Mouse (Mus musculus) kidney, postnatal 4 days (tissue): ENCODE data around the gene Plekhh3.
"Not testable (repeated sequence)": the region's sequence is repeated elsewhere in the genome, so short reads cannot be mapped to it uniquely, and the experiment has no call there.

ENCODE experiments used
- DNase-seq, 2 experiments: peaks; one replicate each; pipeline ENCODE4 v3.0.0; 2021; ENCODE audit warnings: mixed read lengths in 2 of 2

Plekhh3 gene

GRCm38 (mm10) chr11:101170354-101170810, 769 bp downstream of the Plekhh3 start, which contains the start of gene Cntnap1:
Cntnap1 (plus strand) TSS chr11:101170523.
- peak; percentile 74 to 83 for DNase-seq

DNA sequence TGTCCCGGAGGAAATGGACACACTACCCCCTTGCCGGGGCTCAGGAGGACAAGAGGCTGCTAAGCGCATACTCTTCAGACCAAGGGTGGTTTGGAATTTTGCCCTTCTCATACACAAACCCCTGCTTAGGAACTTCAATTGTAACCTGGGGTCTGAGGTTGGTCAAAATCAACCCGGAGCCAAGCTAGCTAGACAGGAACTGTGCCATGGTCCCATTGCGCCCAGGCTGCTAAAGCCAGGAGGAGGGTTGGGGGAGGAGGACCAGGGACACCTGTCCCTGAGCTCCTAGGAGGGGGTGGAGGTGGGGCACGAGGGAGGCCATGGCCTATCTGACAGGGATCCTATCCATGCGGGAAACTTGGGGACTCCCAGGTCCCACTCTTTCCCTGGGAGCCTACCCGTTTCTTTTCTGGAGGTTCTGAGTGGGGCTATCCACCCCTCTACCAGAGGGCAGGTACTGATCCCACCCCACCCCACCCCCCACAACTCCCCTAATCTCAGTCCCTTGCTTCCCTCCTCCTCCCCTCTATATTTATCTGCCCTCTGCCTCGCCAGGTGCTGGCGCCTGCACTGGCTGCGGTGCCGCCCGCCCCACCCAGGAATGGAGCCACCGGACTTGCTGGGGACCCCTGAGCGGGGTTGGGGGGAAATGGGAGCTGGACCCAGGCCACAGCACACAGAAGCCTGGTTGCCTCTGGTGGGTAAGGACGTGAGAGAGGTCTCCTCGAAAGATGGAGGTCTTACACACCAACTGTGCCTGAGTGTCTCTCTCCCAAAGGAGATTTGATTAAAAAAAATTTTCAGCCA, 1.6 kb downstream of the Plekhh3 start:
- DNase-seq, result peak in 1 of 2 experiments; percentile 30

DNA sequence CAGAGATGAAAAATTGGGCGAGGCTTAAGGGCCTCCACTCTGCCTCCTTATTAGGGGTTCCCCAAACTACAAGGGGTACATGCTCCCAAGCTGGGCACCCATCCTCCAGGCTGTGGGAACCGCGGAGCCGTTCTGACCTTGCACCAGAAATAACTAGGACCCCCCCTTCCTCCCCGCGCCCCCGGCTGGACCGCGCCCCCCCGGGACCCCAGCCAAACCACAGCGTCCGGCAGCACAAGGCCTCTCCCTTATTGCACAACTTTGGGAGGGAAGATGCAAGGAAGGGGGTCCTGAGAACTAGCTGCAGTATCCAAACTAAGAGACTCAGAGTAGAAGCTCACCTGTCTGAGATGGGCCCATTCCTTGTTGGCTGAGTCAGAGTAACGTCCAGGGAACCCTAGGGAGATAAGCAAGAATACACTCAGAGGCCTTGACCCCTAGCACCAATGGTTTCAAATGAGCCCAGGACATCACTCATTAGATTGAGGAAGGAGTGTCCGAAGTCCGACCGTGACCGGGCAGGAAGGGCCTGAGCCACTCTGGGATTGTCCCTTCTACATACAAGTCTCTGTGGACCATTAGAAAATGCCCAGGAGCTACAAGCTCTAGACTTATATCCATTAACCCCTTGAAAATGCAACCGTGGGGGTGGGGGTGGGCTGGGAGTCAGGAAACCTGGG, 2.7 kb downstream of the Plekhh3 start:
- DNase-seq, result peak; percentile 81 to 83

- peak in 1 of 2 experiments; percentile 21 for DNase-seq
Measured at GRCm38 (mm10) chr11:101167963-101168300, 3.2 kb downstream of the Plekhh3 start.

DNA sequence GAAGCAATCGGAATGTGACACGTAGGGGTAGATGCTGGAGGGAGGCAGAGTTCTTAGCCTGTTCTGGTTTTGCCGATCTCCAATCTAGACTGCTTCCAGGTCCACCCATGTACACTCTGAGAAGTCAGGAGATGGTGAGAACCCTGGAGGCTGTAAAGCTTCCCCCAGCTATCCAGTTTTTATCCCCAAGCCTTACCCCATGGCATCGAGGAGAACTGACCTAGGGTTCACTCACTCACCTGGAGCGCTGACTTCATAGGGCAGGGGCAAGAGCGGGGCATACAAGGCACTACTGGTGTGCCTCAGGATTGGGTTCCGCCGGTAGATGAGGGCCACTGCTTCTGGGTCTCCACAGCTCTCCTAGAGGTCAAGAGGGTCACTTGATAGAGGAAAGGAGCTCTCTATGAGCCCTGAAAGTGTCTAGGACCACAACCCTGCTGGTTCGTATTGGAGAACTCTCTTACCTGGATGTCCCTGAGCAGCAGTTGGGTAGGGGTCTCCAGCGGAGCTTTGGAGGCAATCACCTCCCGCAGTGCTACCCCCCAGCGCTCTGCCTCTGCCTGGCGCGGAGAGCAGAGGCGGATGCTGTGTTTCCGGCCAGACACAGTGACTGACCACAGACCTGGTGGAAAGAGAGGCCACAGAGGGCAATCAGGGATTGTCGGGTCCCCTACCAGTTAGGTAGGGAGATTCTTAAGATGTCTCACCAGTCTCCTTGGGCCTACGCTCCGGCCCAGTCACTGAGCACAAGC, 3.8 kb downstream of the Plekhh3 start:
- peak in 1 of 2 experiments; percentile 13 for DNase-seq

GRCm38 (mm10) chr11:101166357-101166756, 4.8 kb downstream of the Plekhh3 start:
- DNase-seq, result no peak

GRCm38 (mm10) chr11:101164677-101165580, 6.2 kb downstream of the Plekhh3 start:
- DNase-seq, result peak in 1 of 2 experiments; percentile 50

- no peak for DNase-seq
Measured at GRCm38 (mm10) chr11:101164351-101164665, 6.8 kb downstream of the Plekhh3 start.

- DNase-seq, result peak; percentile 52 to 67
Measured at GRCm38 (mm10) chr11:101163476-101164350, 7.4 kb downstream of the Plekhh3 start.

DNA sequence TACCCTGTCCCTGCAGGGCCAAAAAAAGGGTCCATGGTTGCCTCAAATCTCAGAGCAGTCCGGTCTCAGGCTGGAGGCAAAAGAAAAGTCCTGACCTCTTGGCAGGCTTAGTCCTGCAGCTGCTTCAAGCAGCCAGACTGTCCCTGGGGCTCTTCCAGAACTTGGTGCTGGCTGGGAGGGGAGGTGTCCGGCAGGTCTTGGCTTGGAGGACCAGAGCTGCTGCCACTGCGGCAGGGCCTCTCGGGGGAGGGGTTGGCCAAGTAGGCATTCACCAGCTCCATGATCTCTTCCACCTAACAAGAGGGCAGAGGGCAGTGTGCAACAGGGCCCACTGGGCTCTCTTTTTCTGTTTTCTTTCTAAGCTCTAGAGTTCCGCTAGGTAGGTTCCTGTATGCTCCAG, 8.4 kb downstream of the Plekhh3 start:
- DNase-seq, result peak; percentile 48 to 64

DNA sequence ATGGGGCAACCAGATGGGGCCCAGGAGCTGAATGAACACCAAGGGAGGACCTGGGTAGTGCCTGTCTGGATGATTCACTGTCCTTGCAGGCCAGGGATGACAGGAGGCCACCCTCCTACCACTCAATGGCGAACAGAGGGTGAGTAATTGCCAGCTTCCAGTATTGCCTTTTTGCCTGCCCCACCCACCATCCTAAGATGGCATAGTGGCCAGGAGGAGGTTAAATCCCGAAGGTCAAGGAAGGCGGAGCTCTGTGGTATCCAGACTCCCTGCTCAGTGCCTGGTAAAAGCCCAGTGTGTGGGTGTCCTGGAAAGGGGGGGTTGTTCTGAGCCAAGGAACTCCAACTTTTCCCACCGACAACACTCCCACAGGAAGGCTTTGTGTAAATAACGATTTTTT, 8.8 kb downstream of the Plekhh3 start:
- no peak for DNase-seq

DNA sequence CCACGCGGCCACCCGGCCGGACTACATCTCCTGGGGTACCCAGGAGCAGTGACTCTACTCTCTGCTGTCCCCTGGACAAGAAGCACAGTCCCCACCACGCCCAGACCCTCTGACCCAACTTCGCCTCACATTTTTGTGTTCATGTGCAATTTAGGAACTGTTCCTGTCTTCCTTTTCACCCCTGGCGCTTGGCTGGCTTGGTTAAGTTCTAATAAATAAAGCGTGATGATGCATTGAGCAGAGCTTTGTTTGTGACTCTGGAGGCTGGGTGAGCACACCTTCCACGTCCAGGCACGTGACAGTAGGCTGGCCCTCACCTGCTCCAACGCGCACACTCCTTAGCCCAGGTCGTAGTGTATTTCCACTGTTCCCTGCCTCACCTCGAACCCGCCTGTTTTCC, 9.6 kb downstream of the Plekhh3 start:
- DNase-seq, result no peak

GRCm38 (mm10) chr11:101160981-101161505, 10.1 kb downstream of the Plekhh3 start:
- DNase-seq, result not testable (repeated sequence)

DNA sequence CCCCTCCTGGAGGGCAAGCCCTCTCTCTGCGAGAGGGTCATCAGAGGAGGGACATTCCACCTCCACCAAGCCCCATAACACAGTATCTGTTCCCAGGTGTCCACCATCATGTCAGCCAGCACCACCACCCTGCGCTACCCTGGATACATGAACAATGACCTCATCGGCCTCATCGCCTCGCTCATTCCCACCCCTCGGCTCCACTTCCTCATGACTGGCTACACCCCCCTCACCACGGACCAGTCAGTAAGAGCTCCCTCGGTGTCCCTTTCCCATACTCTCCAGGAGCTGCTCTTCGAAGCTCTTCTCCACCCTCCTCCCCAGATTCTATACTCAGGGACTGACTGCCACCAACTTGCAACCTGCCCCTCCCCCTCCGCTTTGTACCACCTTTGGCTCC, 11.0 kb downstream of the Plekhh3 start:
- DNase-seq, result not testable (repeated sequence)

GRCm38 (mm10) chr11:101155728-101156371, 15.3 kb downstream of the Plekhh3 start, which contains the start of gene Tubg2:
Tubg2 (plus strand) TSS chr11:101155907.
- peak; percentile 74 to 83 for DNase-seq

- no peak for DNase-seq
Measured at GRCm38 (mm10) chr11:101155151-101155550, 16.0 kb downstream of the Plekhh3 start.

DNA sequence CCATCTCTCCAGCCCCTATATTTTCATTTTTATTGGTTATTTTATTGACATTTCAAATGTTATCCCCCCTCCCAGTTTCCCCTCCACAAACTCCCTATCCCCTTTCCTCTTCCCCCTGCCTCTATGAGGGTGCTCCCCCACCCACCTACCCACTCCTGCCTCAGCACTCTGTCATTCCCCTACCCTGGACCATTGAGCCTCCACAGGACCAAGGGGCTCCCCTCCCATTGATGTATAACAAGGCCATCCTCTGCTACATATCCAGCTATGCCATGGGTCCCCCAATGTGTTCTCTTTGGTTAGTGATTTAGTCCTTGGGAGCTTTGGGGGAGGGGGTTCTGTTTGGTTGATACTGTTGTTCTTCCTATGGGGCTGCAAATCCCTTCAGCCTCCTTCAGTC, 16.5 kb downstream of the Plekhh3 start:
- DNase-seq, result no peak

DNA sequence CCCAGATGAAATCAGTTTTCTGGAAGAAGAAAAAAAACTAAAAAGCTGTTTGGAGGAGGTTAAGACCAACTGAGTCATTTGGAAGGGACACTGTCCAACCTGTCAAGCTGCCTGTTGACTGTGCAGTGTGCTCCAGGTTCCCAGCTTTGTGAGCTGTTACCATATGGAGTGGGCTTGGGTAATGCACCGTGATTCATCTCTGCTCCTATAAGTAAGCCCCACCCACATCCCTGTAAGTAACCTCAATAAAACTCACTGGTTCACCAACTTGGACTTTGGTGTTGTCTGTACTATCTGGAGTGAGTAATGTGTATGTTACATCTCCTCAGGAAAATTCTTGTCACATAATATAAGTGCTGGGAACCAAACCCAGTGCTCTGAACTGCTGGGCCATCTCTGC, 18.3 kb downstream of the Plekhh3 start:
- no peak for DNase-seq

DNA sequence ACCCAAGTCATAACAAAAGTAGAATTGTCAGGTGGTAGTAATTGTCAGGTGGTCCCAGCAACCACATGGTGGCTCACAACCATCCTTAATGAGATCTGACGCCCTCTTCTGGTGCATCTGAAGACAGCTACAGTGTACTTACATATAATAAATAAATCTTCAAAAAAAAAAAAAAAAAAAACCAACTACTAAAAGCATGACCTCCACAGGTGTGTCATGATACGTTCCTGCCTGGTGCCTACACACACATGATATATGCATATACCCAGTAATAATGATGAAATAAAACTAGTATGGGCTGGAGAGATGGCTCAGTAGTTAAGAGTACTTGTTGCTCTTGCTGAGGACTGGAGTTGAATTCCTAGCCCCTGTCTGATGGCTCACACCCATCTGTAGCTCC, 20.1 kb downstream of the Plekhh3 start:
- DNase-seq, result no peak
